Mouse (Mus musculus) CD4-positive naive resting alpha-beta T cell, adult 57 days (primary cell): ENCODE measurements around the gene Akna. TPM values are rescaled to one million over a fixed set of nuclear protein-coding genes. Genes with fewer than 3 reads are reported as not detected.

ENCODE experiments used
- total RNA-seq: library from RNA; stranded (reverse); gene quantifications from one replicate; pipeline ENCODE4 v1.2.4, GENCODE M21; 2023

Gene Akna
- total RNA-seq: 342 TPM

GRCm38 (mm10) chr4:63403040-63403959 lies at the start of gene Akna:
TSS of gene Akna (minus strand) at chr4:63403354.

GRCm38 (mm10) chr4:63362150-63362549 lies 41.0 kb downstream of the Akna start, which contains the start of gene Orm2:
TSS of gene Orm2 (plus strand) at chr4:63362449.

GRCm38 (mm10) chr4:63355877-63356665 lies 47.1 kb downstream of the Akna start, which contains the start of gene Orm3:
TSS of gene Orm3 (plus strand) at chr4:63356162.

DNA sequence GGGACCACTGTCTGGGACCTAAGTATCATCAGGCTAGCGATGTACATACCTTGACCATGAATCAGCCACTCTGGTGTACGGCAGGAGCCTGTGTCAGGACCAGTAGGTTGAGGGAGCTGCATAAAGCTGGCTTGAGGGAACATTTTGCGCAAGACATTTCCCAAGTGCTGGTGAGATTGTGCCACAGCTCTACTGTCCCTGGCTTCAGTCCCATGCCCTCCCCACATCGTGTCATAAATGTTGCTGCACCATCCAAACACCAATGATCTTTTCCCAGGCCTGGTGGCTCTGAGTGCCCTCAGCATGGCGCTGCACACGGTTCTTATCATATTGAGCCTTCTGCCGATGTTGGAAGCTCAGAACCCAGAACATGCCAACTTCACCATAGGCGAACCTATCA lies 58.9 kb downstream of the Akna start, which contains the start of gene Orm1:
TSS of gene Orm1 (plus strand) at position 266 of the 400 bp plus-strand sequence.

Other genes with a start within 250 kb of the Akna start
- not detected for gene Ambp, start 248.6 kb downstream of the Akna start, total RNA-seq
- gene Kif12, start 231.2 kb downstream of the Akna start, total RNA-seq: not detected
- gene Col27a1, start 189.3 kb downstream of the Akna start, total RNA-seq: 0.83 TPM
- gene Orm1, start 58.8 kb downstream of the Akna start, total RNA-seq: not detected
- not detected for gene Orm3, start 47.2 kb downstream of the Akna start, total RNA-seq
- gene Orm2, start 40.9 kb downstream of the Akna start, total RNA-seq: not detected
- 14.7 TPM for gene Whrn, start 92.6 kb upstream of the Akna start, total RNA-seq
- gene Atp6v1g1, start 141.4 kb upstream of the Akna start, total RNA-seq: 66.6 TPM
- gene Tmem268, start 155.4 kb upstream of the Akna start, total RNA-seq: 19.1 TPM
- gene Gm11213, start 201.9 kb upstream of the Akna start, total RNA-seq: not detected
- gene Tex48, start 219.1 kb upstream of the Akna start, total RNA-seq: not detected